Mouse (Mus musculus) stomach, postnatal 0 days (tissue): ENCODE measurements around the gene Ncapd3. TPM values are rescaled to one million over a fixed set of nuclear protein-coding genes. Genes with fewer than 3 reads are reported as not detected.
A peak's percentile ranks its signal among the peaks of the same experiment; 100 is the strongest.

Source experiments
- ATAC-seq: fragments of 200-750 bp; cut with Nextera tagmentation; 2 replicates; pipeline ENCODE4 v1.8.0; 2017; ENCODE audit not compliant: low FRiP score, low TSS enrichment
- DNase-seq: peaks from one replicate; pipeline ENCODE4 v3.0.0-alpha.2; 2016; ENCODE audit warnings: low spot score
- H3K27ac ChIP-seq: fragments of 300-500 bp; sonication (generic); replicated peaks from 2 replicates; pipeline ENCODE4 v1.5.1; 2014; ENCODE audit warnings: mild to moderate bottlenecking, control low read depth
- H3K27me3 ChIP-seq: fragments of 300-500 bp; sonication (generic); 2 replicates; pipeline ENCODE4 v1.6.1; 2014; ENCODE audit warnings: low read length; ENCODE audit not compliant: control insufficient read depth, insufficient read depth
- H3K36me3 ChIP-seq: fragments of 300-500 bp; sonication (generic); 2 replicates; pipeline ENCODE4 v1.6.1; 2014; ENCODE audit warnings: low read length, mixed read lengths; ENCODE audit not compliant: control insufficient read depth, insufficient read depth
- H3K4me1 ChIP-seq: fragments of 300-500 bp; sonication (generic); replicated peaks from 2 replicates; pipeline ENCODE4 v1.6.1; 2014; ENCODE audit warnings: antibody characterized with exemption; ENCODE audit not compliant: control insufficient read depth, insufficient read depth
- H3K4me2 ChIP-seq: fragments of 300-500 bp; sonication (generic); replicated peaks from 2 replicates; pipeline ENCODE4 v1.6.1; 2014; ENCODE audit warnings: low read depth, mild to moderate bottlenecking, control low read depth, moderate library complexity
- H3K4me3 ChIP-seq: fragments of 300-500 bp; sonication (generic); 2 replicates; pipeline ENCODE4 v1.5.1; 2014; ENCODE audit warnings: low read depth, low read length, control low read depth
- H3K9ac ChIP-seq: fragments of 300-500 bp; sonication (generic); 2 replicates; pipeline ENCODE4 v1.6.1; 2014; ENCODE audit warnings: mild to moderate bottlenecking, low read length, control low read depth, mixed read lengths
- H3K9me3 ChIP-seq: fragments of 300-500 bp; sonication (generic); 2 replicates; pipeline ENCODE4 v1.6.1; 2016; ENCODE audit warnings: low read length; ENCODE audit not compliant: control insufficient read depth
- CTCF ChIP-seq: IDR thresholded peaks from 2 replicates; pipeline ENCODE4 v1.5.1; 2016; ENCODE audit warnings: antibody characterized with exemption, low read depth, mild to moderate bottlenecking, moderate library complexity
- EP300 ChIP-seq: optimal IDR thresholded peaks from 2 replicates; pipeline ENCODE3; 2016; ENCODE audit warnings: antibody characterized with exemption
- WGBS: fragments of 180-500 bp; shearing (Covaris S2); extraction: QIAGEN DNeasy Blood & Tissue Kit; methylation state at CpG from one replicate; pipeline ENCODE4 v1.1.7; 2014; 5-methylcytosine and 5-hydroxymethylcytosine counted together
- polyA plus RNA-seq: library from polyadenylated mRNA; unstranded; fragments of >200 nt; fragmentation: Nextera tagmentation; extraction: Ambion mirVana; gene quantifications from 2 replicates; pipeline ENCODE4 v1.2.1, GENCODE M21; 2015

Gene Ncapd3
- polyA plus RNA-seq, 1 experiment from 2014 or later, result 6.8 TPM

- no peaks in the 10 kb centered on the region for H3K27me3 ChIP-seq
- ATAC-seq, result no peak
- no peak overlapping the region for H3K27ac ChIP-seq
- no peak for DNase-seq
- no peaks in the 10 kb centered on the region for H3K9me3 ChIP-seq
- H3K4me3 ChIP-seq, result no peak overlapping the region
- no peak overlapping the region for H3K4me2 ChIP-seq
- 74% methylated on average over 3 of the region's 3 CpGs for WGBS
- H3K9ac ChIP-seq, result no peak overlapping the region
- TF ChIP-seq CTCF (no peak), EP300 (no peak)
- no peaks in the 10 kb centered on the region for H3K4me1 ChIP-seq
- H3K36me3 ChIP-seq, result peaks cover 9% of the 10 kb centered on the region; the same call in 1 of the 2 replicates
These were observed 36.1 kb upstream of the Ncapd3 start for GRCm38 (mm10) chr9:26993900-26994299.

- no peak for ATAC-seq
- no peak for DNase-seq
- Histone ChIP-seq H3K27ac (no peak overlapping the region), H3K4me1 (no peaks in the 10 kb centered on the region), H3K9ac (no peak overlapping the region), H3K27me3 (no peaks in the 10 kb centered on the region), H3K9me3 (no peaks in the 10 kb centered on the region), H3K36me3 (no peaks in the 10 kb centered on the region), H3K4me3 (no peak overlapping the region), H3K4me2 (no peak overlapping the region)
- 82% methylated on average over 3 of the region's 3 CpGs for WGBS
- no peak for TF ChIP-seq CTCF
- no peak for TF ChIP-seq EP300
These were observed 32.9 kb upstream of the Ncapd3 start for GRCm38 (mm10) chr9:26997062-26997461.

DNA sequence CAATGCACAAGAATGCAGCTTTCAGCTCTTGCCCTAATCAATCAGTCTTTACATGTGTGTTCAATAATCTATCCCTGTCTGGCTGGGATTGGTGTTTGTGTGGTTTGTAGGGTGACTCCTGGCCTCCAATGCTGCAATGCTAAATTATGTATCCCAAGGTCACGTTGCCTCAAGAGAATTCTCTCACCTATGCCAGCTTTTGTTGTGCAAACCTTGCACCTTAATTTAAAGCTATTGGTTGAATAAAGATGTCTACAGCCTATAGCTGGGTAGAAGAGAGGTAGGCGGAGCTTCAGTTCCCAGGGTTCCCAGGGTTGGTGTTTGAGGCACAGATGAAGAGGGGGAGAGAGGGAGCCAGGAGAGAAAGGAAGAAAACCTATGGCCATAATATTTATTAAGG lies 32.5 kb upstream of the Ncapd3 start:
- H3K27ac ChIP-seq, result no peak overlapping the region
- H3K27me3 ChIP-seq, result no peaks in the 10 kb centered on the region
- DNase-seq (no peak), ATAC-seq (no peak)
- 80% methylated on average over 2 of the region's 2 CpGs for WGBS
- no peaks in the 10 kb centered on the region for H3K9me3 ChIP-seq
- H3K4me3 ChIP-seq, result no peak overlapping the region
- TF ChIP-seq EP300, result no peak
- TF ChIP-seq CTCF, result no peak
- no peaks in the 10 kb centered on the region for H3K4me1 ChIP-seq
- no peak overlapping the region for H3K4me2 ChIP-seq
- H3K9ac ChIP-seq, result no peak overlapping the region
- no peaks in the 10 kb centered on the region for H3K36me3 ChIP-seq

- WGBS, result 2% methylated on average over 29 of the region's 29 CpGs
- no peak for DNase-seq
- TF ChIP-seq CTCF (no peak), EP300 (no peak)
These were observed 31.1 kb upstream of the Ncapd3 start for GRCm38 (mm10) chr9:26998669-26999460.

DNA sequence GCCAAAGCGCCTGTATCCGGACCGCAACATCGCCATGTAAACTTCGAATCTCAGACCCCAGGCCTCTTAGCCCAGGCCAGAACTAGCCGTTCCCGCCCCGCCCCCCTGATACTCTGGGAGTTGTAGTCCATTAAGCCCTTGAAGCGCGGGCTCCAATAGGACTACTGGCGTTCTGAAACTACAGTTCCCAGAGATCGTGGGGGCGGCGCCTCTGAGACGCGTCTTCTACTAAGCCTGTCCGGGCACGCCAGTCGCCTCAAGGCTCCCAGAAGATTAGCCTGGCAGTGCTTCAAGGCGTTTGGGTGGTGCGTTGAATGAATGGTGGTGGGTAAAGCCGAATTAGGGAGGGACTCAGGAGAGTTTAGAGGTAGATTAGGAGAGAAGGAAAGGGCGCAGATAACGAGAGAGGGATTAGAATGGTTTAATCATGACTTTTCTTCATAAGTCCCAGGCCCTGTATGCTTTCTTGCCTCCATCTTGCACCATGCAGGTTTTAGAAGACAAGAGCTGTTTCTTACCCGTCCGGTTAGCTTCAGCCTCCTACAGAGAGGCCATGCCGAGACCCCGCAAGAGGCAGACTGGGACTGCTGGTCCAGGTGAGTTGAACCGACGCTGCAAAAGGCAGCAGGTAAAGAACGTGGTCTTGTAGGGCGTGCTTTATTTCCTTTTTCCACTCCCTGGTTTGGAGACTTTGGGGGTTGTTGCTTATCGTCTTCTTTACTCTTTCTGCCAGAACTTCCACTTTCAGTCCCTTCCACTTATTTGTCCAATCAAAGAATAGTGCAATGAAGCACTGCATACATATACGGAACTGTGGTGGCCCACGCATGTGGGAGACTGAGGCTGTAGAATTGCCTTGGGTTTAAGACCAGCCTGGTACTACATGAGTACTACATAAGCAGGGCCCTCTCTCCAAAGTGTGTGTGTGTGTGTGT lies 30.2 kb upstream of the Ncapd3 start, which contains the start of the genes Acad8 and Thyn1:
Acad8 (minus strand) TSS at position 106 of the 935 bp plus-strand sequence.
Thyn1 (plus strand) TSS at position 250 of the 935 bp plus-strand sequence.
- peak within 1 kb of the TSS; percentile 84 for H3K9ac ChIP-seq
- ATAC-seq, result peak; percentile 100
- peak; percentile 97 for DNase-seq
- TF ChIP-seq EP300, result no peak
- TF ChIP-seq CTCF, result no peak; the same call in 1 of the 2 replicates
- no peaks in the 10 kb centered on the region for H3K27me3 ChIP-seq
- peak within 1 kb of the TSS; percentile 68 for H3K4me3 ChIP-seq
- no peaks in the 10 kb centered on the region for H3K9me3 ChIP-seq
- H3K27ac ChIP-seq, result peak within 1 kb of the TSS; percentile 78
- peaks cover 3% of the 10 kb centered on the region; the same call in 1 of the 2 replicates for H3K36me3 ChIP-seq
- H3K4me1 ChIP-seq, result no peaks in the 10 kb centered on the region
- H3K4me2 ChIP-seq, result peak within 1 kb of the TSS; percentile 95
- under 1% methylated on average over 35 of the region's 35 CpGs for WGBS

More at GRCm38 (mm10) chr9:26998669-26999460, 31.1 kb upstream of the Ncapd3 start:
- H3K4me2 ChIP-seq, result peak overlapping the region; percentile 95
- H3K9ac ChIP-seq, result peak overlapping the region; percentile 84
- peak overlapping the region; percentile 74 for H3K27ac ChIP-seq
- peaks cover 3% of the 10 kb centered on the region; the same call in 1 of the 2 replicates for H3K36me3 ChIP-seq
- H3K9me3 ChIP-seq, result no peaks in the 10 kb centered on the region
- no peaks in the 10 kb centered on the region for H3K27me3 ChIP-seq
- peak; percentile 48; the same call in 1 of the 2 replicates for ATAC-seq
- H3K4me3 ChIP-seq, result peak overlapping the region; percentile 68
- H3K4me1 ChIP-seq, result no peaks in the 10 kb centered on the region
